Mouse (Mus musculus) thymus, adult 2 months (tissue): Measurements from ENCODE around the gene Pdgfd. TPM values are rescaled to one million over a fixed set of nuclear protein-coding genes. Genes with fewer than 3 reads are reported as not detected.

Experiments
- DNase-seq: peaks from one replicate; pipeline ENCODE4 v3.0.0; 2021
- H3K27ac ChIP-seq: fragments of 200-500 bp; 2 replicates; pipeline ENCODE4 v1.5.1; 2012; ENCODE audit warnings: low read length, control low read depth; ENCODE audit not compliant: control insufficient read depth, insufficient read depth
- H3K27me3 ChIP-seq: fragments of 200-500 bp; 2 replicates; pipeline ENCODE4 v1.6.1; 2012; ENCODE audit warnings: mild to moderate bottlenecking, low read length, moderate library complexity, mixed read lengths; ENCODE audit not compliant: control insufficient read depth, insufficient read depth
- H3K36me3 ChIP-seq: fragments of 200-500 bp; 2 replicates; pipeline ENCODE4 v1.6.1; 2012; ENCODE audit warnings: mild to moderate bottlenecking, low read length, moderate library complexity; ENCODE audit not compliant: control insufficient read depth, insufficient read depth
- H3K4me1 ChIP-seq: fragments of 200-500 bp; replicated peaks from 2 replicates; pipeline ENCODE4 v1.6.1; 2012; ENCODE audit warnings: low read length; ENCODE audit not compliant: control insufficient read depth, insufficient read depth
- H3K4me3 ChIP-seq: fragments of 200-500 bp; 2 replicates; pipeline ENCODE4 v1.5.1; 2012; ENCODE audit warnings: mild to moderate bottlenecking, low read length, control low read depth, moderate library complexity; ENCODE audit not compliant: control insufficient read depth, insufficient read depth
- CTCF ChIP-seq: fragments of 200-500 bp; IDR thresholded peaks from 2 replicates; pipeline ENCODE4 v1.5.1; 2012; ENCODE audit warnings: mild to moderate bottlenecking, control low read depth, low read length, moderate library complexity, borderline replicate concordance; ENCODE audit not compliant: control insufficient read depth, poor library complexity, insufficient read depth; ENCODE audit errors: extremely low read depth
- POLR2A ChIP-seq: fragments of 200-500 bp; IDR thresholded peaks from 2 replicates; pipeline ENCODE4 v1.6.1; 2012; ENCODE audit warnings: mild to moderate bottlenecking, low read length, control low read depth, moderate library complexity; ENCODE audit not compliant: control insufficient read depth, poor library complexity, insufficient read depth; ENCODE audit errors: extremely low read depth
- WGBS: fragments of 180-500 bp; shearing (Covaris S2); methylation state at CpG from one replicate; pipeline ENCODE4 v1.1.7; 2018; 5-methylcytosine and 5-hydroxymethylcytosine counted together
- polyA plus RNA-seq: library from polyadenylated mRNA; depleted of rRNA; stranded (reverse); fragments of >200 nt; gene quantifications from 2 replicates; pipeline ENCODE4 v1.2.3, GENCODE M21; 2012

Gene Pdgfd
- polyA plus RNA-seq, 1 experiment, result 0.97 TPM

DNA sequence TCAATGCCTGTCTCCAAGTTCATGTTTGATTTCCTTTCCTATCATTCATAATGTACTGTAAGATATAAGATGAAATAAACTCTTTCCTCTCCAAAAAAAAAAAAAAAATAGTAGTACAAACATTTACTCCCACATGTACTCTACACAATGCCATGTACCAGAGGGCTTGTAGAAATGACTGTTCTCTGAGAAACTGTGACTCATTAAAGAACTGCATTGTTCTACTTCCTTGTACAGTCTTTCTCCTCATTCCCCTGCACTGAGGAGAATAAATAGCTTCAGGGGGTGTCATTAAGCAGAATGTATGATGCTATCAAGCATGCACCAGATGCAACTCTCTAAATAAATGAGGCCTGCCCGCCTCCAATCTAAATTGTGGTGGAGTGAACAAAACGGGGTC is 130.2 kb downstream of the Pdgfd start:
- Histone ChIP-seq H3K27ac (no peak overlapping the region), H3K36me3 (no peaks in the 10 kb centered on the region), H3K4me1 (no peaks in the 10 kb centered on the region), H3K27me3 (no peaks in the 10 kb centered on the region), H3K4me3 (no peak overlapping the region)
- TF ChIP-seq CTCF (no peak), POLR2A (no peak)
- WGBS, result 91% methylated on average over 2 of the region's 2 CpGs
- DNase-seq, result no peak

DNA sequence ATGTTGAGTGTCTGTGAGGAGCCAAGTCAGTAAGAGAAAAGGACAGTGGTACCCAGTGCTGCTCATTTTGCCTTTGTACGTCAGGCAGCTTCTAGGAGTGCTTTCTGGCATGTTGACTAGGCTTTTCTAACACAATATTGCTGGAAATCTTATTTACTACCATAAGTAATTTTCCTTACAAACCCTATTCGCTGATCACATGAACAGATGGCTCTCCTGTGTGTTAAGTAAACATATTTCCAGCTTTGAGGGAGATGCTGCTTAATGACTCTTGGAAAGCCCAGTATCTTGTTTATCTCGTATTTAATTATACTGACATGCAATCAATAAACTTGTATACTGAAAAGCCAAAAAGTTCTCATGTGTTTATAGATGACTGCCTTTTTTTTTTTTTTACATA is 133.7 kb downstream of the Pdgfd start:
- no peak for DNase-seq
- Histone ChIP-seq H3K27ac (no peak overlapping the region), H3K36me3 (no peaks in the 10 kb centered on the region), H3K27me3 (no peaks in the 10 kb centered on the region), H3K4me3 (no peak overlapping the region), H3K4me1 (no peaks in the 10 kb centered on the region)
- 85% methylated on average over 3 of the region's 3 CpGs for WGBS
- no peak for TF ChIP-seq CTCF
- TF ChIP-seq POLR2A, result no peak

DNA sequence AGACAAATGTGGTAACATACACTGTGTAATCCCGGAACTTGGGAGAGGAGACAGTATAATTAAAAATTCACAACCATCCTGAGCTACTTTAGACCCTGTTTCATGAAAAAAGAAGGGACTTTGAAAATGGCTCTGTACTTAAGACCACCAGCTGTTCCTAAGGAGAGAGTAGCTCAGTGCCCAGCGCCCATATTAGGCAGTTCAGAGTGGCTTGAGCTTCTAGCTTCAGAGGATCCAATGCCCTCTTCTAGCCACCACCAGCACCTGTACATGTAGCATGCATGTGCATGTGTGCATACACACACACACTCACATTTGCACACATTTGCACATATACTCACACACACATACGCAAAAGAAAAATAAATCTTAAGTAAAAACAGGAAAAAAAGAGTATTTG is 136.2 kb downstream of the Pdgfd start:
- 90% methylated on average over 3 of the region's 3 CpGs for WGBS
- Histone ChIP-seq H3K36me3 (no peaks in the 10 kb centered on the region), H3K4me3 (no peak overlapping the region), H3K4me1 (no peaks in the 10 kb centered on the region), H3K27me3 (no peaks in the 10 kb centered on the region), H3K27ac (no peak overlapping the region)
- TF ChIP-seq CTCF, result no peak
- no peak for DNase-seq

DNA sequence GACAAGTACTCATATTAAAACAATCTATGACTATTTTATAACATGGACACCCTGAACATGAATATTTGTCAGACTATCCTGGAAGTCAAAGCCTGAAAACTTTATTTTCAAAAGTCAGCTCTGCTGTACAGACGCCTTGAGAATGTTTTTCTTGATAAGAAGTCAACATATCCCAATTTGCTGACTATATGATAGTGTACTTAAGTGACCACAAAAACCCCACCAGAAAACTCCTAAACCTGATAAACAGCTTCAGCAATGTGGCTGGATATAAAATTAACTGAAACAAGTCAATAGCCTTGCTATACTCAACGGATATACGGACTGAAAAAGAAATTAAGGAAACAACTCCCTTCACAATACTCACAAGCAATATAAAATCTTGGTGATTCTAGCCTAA is 137.5 kb downstream of the Pdgfd start:
- 94% methylated on average over 3 of the region's 3 CpGs for WGBS
- TF ChIP-seq CTCF, result no peak
- no peak for TF ChIP-seq POLR2A

GRCm38 (mm10) chr9:6317114-6317513 is 148.7 kb downstream of the Pdgfd start:
- Histone ChIP-seq H3K27ac (no peak overlapping the region), H3K4me1 (no peaks in the 10 kb centered on the region), H3K36me3 (no peaks in the 10 kb centered on the region), H3K27me3 (no peaks in the 10 kb centered on the region), H3K4me3 (no peak overlapping the region)
- WGBS, result 98% methylated on average over 1 of the region's 1 CpGs
- no peak for TF ChIP-seq CTCF
- TF ChIP-seq POLR2A, result no peak
- no peak for DNase-seq

More for the DNA sequence above, 137.5 kb downstream of the Pdgfd start:
- Histone ChIP-seq H3K27me3 (no peaks in the 10 kb centered on the region), H3K4me1 (no peaks in the 10 kb centered on the region), H3K4me3 (no peak overlapping the region), H3K36me3 (no peaks in the 10 kb centered on the region), H3K27ac (no peak overlapping the region)
- no peak for DNase-seq

DNA sequence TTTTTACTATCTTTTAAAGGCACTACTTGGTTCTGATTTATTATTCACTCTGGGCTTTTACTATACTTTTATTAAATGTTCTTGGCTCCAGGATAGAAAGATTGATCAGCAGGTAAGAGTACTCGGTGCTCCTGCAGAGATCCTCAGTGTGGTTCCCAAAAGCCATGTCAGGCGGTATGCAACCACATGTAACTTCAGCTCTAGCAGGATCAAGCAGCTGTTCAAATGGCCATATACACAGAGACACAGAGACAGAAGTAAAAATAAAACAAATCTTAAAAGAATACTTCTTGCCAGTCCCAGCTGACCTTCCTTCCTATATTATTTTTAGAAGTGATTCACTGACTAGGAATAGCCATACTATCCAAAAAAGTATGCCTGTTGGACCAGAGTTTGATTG is 157.0 kb downstream of the Pdgfd start:
- H3K27me3 ChIP-seq, result no peaks in the 10 kb centered on the region
- H3K36me3 ChIP-seq, result no peaks in the 10 kb centered on the region
- H3K27ac ChIP-seq, result no peak overlapping the region
- WGBS, result 92% methylated on average over 2 of the region's 2 CpGs
- no peaks in the 10 kb centered on the region for H3K4me1 ChIP-seq
- no peak overlapping the region for H3K4me3 ChIP-seq
- no peak for DNase-seq
- TF ChIP-seq CTCF (no peak), POLR2A (no peak)

GRCm38 (mm10) chr9:6333499-6333898 is 165.1 kb downstream of the Pdgfd start:
- no peak for TF ChIP-seq CTCF
- no peak for TF ChIP-seq POLR2A
- Histone ChIP-seq H3K4me3 (no peak overlapping the region), H3K27ac (no peak overlapping the region), H3K4me1 (no peaks in the 10 kb centered on the region), H3K36me3 (no peaks in the 10 kb centered on the region), H3K27me3 (no peaks in the 10 kb centered on the region)
- DNase-seq, result no peak
- 93% methylated on average over 1 of the region's 1 CpGs for WGBS
